Mouse (Mus musculus): ENCODE results near the gene Ptdss2. TPM values are rescaled to one million over a fixed set of nuclear protein-coding genes. Genes with fewer than 3 reads are reported as not detected.

Ptdss2 gene
- total RNA-seq (2023), result 6.5 TPM

DNA sequence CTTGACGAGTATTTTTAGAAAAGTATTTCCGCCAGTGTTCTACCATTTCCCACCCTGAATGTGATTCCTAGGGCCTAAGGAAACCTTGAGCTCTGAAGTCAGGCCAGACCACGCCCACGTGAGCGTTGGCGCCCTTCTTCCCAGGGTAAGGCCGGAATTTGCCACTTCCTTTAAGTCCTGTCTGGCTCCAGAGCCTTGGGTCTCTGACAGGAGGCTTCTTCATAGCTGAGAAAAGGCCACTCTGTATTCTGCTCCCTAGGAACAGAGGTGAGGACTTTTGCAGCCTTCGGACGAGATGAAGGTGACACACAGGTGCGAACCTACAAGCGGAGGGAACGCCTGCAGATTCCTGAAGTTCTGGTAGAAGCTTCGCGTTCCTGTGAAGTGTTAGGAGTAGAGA is at the start of gene Ptdss2:
Gene Ptdss2, plus strand, starts transcription at position 138 of the 400 bp plus-strand sequence.

DNA sequence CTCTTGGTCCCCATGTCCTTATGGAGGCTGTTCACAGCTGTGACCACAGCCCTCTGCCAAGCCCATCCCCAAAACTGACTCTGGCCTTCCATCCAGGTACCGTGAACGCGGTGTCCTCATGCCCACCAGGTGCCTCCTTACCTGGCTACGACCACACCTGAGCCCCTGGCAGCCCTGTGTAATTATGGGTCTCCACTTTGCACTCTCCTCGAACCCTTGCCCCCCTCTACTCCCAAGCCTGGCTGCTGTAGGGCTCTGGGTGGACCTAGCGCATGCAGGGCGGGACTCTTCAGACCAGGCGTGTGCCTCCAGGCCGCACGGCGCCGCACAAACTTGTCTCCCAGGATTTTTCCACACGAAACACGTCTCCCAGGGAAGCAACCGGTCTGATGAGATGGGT is 44.3 kb upstream of the Ptdss2 start, which contains the start of gene Pkp3:
Gene Pkp3, plus strand, starts transcription at position 378 of the 400 bp plus-strand sequence.

DNA sequence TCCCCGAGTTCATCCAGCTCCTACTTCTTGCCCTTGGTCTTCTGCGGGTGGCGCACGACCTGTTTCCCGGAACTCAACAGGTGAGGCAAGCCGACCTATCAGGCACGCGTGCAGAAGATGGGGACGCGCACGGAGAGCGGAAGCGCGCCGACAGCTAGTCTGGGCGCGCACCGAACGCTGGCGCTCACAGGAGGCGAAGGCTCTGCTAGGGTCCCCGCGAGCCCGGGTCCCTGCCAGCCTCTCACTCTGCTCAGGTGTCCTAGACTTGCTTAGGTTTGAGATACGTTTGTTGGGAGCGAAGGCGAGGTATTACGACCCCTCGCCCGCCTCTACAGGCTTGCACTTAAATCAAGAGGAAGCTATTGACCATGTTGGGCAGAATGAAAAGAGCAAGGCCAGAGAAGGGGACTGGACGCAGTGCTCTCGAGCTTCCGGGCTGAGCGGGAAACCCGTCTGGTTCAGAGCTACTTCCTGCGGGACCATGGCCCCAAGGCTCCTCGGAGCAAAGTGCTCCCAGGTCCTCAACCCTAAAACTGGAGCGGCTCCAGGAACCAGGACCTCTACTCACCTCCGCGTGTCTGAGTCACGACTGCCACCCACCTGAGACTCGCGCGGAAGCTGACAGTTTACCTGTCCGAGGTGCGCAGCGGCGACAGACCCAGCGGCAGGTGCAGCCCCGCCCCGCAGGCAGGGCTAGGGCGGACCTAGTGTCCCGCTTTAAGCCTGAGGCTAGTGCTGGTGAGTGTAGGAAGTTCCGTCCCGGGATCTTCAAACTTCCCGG is 22.1 kb upstream of the Ptdss2 start, which contains the start of gene Sigirr:
Gene Sigirr, minus strand, starts transcription at position 662 of the 781 bp plus-strand sequence.

DNA sequence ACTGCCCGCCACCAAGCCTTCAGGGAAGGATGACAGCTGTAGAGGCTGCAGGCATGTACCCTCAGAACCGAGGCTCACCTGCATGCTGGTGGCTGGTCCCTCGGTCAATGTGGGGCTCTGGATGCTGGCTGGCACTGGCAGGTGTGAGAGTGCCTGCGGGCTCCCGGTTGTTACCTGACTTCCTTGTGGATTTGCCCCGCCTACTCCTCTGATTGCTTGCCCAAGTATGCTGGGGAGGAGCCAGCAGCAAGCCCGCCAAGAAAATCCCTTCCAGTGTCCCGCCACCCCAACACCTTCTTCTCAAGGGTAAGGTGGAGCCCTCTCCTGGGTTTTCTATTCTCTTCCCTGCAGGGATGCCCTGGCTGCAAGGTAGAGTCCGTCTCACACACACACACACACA is 4.5 kb upstream of the Ptdss2 start, which contains the start of gene Ano9:
Gene Ano9, minus strand, starts transcription at position 171 of the 400 bp plus-strand sequence.

DNA sequence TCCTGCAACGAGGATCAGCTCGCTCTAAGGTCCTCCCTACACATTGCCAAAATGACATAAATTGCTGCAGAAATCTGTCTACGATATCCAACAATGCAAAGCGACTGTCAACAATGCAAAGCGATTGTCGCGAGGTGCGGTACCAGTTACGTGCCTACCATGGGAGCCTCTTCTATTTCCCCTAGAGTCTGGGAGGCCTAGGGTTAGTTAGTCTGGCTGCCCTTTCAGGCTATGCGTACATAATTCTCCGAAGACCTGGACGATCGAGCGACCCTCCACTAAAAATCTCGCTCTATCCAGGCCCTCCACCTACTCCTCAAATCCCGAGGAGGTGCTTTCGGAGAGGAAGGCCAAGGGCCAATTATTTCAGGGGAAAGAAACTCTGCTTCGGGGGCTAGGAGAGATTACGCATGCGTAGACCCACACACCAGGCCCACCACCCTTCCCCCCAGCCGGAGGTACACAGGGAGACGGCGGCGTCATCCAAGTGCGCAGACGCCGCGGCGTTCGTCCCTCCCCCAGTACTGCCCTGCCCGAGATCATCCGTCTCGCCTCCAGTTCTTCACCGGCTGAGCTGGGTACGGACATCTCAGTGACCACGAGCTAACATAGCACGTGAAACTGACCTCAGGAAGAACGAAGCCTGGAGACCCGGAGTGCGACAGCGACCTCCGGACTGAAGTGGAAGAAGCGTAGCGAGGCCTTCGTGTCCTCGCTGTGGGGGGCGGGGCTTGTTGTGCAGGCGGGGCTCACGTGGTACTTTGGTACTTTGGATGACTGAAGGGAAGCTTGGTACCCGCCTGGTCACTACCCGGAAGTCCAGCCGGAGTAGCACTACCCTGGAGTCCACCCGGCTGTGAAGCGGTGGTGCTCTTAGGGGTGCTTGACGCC is 50.2 kb downstream of the Ptdss2 start, which contains the start of gene Rnh1:
Gene Rnh1, minus strand, starts transcription at position 742 of the 891 bp plus-strand sequence.

DNA sequence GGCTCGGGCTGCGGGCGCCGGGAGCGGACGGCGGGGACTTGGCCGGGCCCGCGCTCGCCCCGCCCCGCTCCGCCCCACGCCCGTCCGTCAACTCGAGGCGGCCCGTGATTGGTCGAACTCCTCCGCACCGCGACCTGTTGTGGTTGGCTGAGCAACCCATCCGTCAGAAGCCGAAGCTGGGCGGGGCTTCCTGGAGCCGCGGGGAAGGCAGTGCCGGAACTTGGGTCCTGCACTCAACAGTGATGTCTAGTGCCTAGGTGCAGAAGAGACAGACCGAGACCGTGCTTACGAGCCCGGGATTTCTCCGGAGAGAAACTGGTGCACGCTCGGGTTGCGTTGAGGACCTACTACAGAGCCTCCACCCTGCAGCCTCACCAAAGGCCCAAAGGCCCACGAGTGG is 71.8 kb downstream of the Ptdss2 start, which contains the start of the genes Hras and Lrrc56:
Gene Hras, minus strand, starts transcription at position 58 of the 400 bp plus-strand sequence.
Gene Lrrc56, plus strand, starts transcription at position 210 of the 400 bp plus-strand sequence.

Other genes with a start within 250 kb of the Ptdss2 start
- 67.4 TPM for gene Psmd13, start 240.4 kb upstream of the Ptdss2 start, total RNA-seq (2023)
- 6.3 TPM for gene Sirt3, start 240.1 kb upstream of the Ptdss2 start, total RNA-seq (2023)
- not detected for gene Cox8b, start 221.9 kb upstream of the Ptdss2 start, total RNA-seq (2023)
- not detected for gene Nlrp6, start 201.5 kb upstream of the Ptdss2 start, total RNA-seq (2023)
- gene Pgghg, start 181.0 kb upstream of the Ptdss2 start, total RNA-seq (2023), result 12.4 TPM
- gene Ifitm5, start 172.1 kb upstream of the Ptdss2 start, total RNA-seq (2023), result not detected
- not detected for gene Gm45717, start 166.4 kb upstream of the Ptdss2 start, total RNA-seq (2023)
- 12.7 TPM for gene Ifitm2, start 166.4 kb upstream of the Ptdss2 start, total RNA-seq (2023)
- not detected for gene Ifitm1, start 155.2 kb upstream of the Ptdss2 start, total RNA-seq (2023)
- gene Ifitm3, start 111.6 kb upstream of the Ptdss2 start, total RNA-seq (2023), result 6.7 TPM
- 1.6 TPM for gene Ifitm6, start 104.5 kb upstream of the Ptdss2 start, total RNA-seq (2023)
- not detected for gene Gm17387, start 93.3 kb upstream of the Ptdss2 start, total RNA-seq (2023)
- 1.4 TPM for gene B4galnt4, start 61.3 kb upstream of the Ptdss2 start, total RNA-seq (2023)
- gene Pkp3, start 44.2 kb upstream of the Ptdss2 start, total RNA-seq (2023), result 35.3 TPM
- gene Sigirr, start 21.8 kb upstream of the Ptdss2 start, total RNA-seq (2023), result 56.4 TPM
- gene Ano9, start 4.6 kb upstream of the Ptdss2 start, total RNA-seq (2023), result not detected
- gene Rnh1, start 50.5 kb downstream of the Ptdss2 start, total RNA-seq (2023), result 44.3 TPM
- gene Hras, start 71.6 kb downstream of the Ptdss2 start, total RNA-seq (2023), result 23.0 TPM
- gene Lrrc56, start 71.8 kb downstream of the Ptdss2 start, total RNA-seq (2023), result 2.1 TPM
- gene Lmntd2, start 91.7 kb downstream of the Ptdss2 start, total RNA-seq (2023), result 2.8 TPM
- 10.6 TPM for gene Rassf7, start 93.5 kb downstream of the Ptdss2 start, total RNA-seq (2023)
- 154 TPM for gene Phrf1, start 106.4 kb downstream of the Ptdss2 start, total RNA-seq (2023)
- gene Irf7, start 144.1 kb downstream of the Ptdss2 start, total RNA-seq (2023), result 62.5 TPM
- gene Cdhr5, start 154.4 kb downstream of the Ptdss2 start, total RNA-seq (2023), result not detected
- not detected for gene Sct, start 156.8 kb downstream of the Ptdss2 start, total RNA-seq (2023)
- gene Drd4, start 169.6 kb downstream of the Ptdss2 start, total RNA-seq (2023), result not detected
- gene Deaf1, start 205.3 kb downstream of the Ptdss2 start, total RNA-seq (2023), result 56.9 TPM
- 22.6 TPM for gene Tmem80, start 205.4 kb downstream of the Ptdss2 start, total RNA-seq (2023)
- not detected for gene Eps8l2, start 216.5 kb downstream of the Ptdss2 start, total RNA-seq (2023)